Mouse (Mus musculus) kidney, postnatal 0 days (tissue): Measurements from ENCODE around the gene Birc5. TPM values are rescaled to one million over a fixed set of nuclear protein-coding genes. Genes with fewer than 3 reads are reported as not detected.

Source experiments
- ATAC-seq: fragments of 200-750 bp; cut with Nextera tagmentation; replicated peaks from 2 replicates; pipeline ENCODE4 v1.8.0; 2017; ENCODE audit warnings: low read depth, moderate number of reproducible peaks, moderate TSS enrichment, moderate library complexity; ENCODE audit not compliant: low FRiP score
- DNase-seq: peaks from one replicate; pipeline ENCODE4 v3.0.0-alpha.2; 2016; ENCODE audit warnings: low spot score
- H3K27ac ChIP-seq: fragments of 300-500 bp; sonication (generic); 2 replicates; pipeline ENCODE4 v1.5.1; 2014; ENCODE audit warnings: mild to moderate bottlenecking
- H3K27me3 ChIP-seq: fragments of 300-500 bp; sonication (generic); 2 replicates; pipeline ENCODE4 v1.6.1; 2014; ENCODE audit warnings: low read length, mixed read lengths; ENCODE audit not compliant: insufficient read depth
- H3K36me3 ChIP-seq: fragments of 300-500 bp; sonication (generic); 2 replicates; pipeline ENCODE4 v1.6.1; 2014; ENCODE audit warnings: low read length, mixed read lengths; ENCODE audit not compliant: insufficient read depth
- H3K4me1 ChIP-seq: fragments of 300-500 bp; sonication (generic); replicated peaks from 2 replicates; pipeline ENCODE4 v1.6.1; 2014; ENCODE audit warnings: antibody characterized with exemption, low read length, mixed read lengths; ENCODE audit not compliant: insufficient read depth
- H3K4me2 ChIP-seq: fragments of 300-500 bp; sonication (generic); 2 replicates; pipeline ENCODE4 v1.6.1; 2014; ENCODE audit warnings: mild to moderate bottlenecking, low read length, moderate library complexity, mixed read lengths
- H3K4me3 ChIP-seq: fragments of 300-500 bp; sonication (generic); replicated peaks from 2 replicates; pipeline ENCODE4 v1.5.1; 2014; ENCODE audit warnings: low read depth, low read length
- H3K9ac ChIP-seq: fragments of 300-500 bp; sonication (generic); 2 replicates; pipeline ENCODE4 v1.6.1; 2014; ENCODE audit warnings: low read depth, low read length
- H3K9me3 ChIP-seq: fragments of 300-500 bp; sonication (generic); replicated peaks from 2 replicates; pipeline ENCODE4 v1.6.1; 2016; ENCODE audit warnings: low read length, inconsistent platforms, mixed read lengths
- CTCF ChIP-seq: IDR thresholded peaks from 2 replicates; pipeline ENCODE4 v1.5.1; 2016; ENCODE audit warnings: antibody characterized with exemption, low read depth, mild to moderate bottlenecking, moderate library complexity
- WGBS: fragments of 180-500 bp; shearing (Covaris S2); extraction: QIAGEN DNeasy Blood & Tissue Kit; methylation state at CpG from one replicate; pipeline ENCODE4 v1.1.7; 2014; 5-methylcytosine and 5-hydroxymethylcytosine counted together
- polyA plus RNA-seq: library from polyadenylated mRNA; unstranded; fragments of >200 nt; fragmentation: Nextera tagmentation; extraction: Ambion mirVana; gene quantifications from 2 replicates; pipeline ENCODE4 v1.2.1, GENCODE M21; 2015

Gene Birc5
- polyA plus RNA-seq, 1 experiment from 2014 or later: 145 TPM

DNA sequence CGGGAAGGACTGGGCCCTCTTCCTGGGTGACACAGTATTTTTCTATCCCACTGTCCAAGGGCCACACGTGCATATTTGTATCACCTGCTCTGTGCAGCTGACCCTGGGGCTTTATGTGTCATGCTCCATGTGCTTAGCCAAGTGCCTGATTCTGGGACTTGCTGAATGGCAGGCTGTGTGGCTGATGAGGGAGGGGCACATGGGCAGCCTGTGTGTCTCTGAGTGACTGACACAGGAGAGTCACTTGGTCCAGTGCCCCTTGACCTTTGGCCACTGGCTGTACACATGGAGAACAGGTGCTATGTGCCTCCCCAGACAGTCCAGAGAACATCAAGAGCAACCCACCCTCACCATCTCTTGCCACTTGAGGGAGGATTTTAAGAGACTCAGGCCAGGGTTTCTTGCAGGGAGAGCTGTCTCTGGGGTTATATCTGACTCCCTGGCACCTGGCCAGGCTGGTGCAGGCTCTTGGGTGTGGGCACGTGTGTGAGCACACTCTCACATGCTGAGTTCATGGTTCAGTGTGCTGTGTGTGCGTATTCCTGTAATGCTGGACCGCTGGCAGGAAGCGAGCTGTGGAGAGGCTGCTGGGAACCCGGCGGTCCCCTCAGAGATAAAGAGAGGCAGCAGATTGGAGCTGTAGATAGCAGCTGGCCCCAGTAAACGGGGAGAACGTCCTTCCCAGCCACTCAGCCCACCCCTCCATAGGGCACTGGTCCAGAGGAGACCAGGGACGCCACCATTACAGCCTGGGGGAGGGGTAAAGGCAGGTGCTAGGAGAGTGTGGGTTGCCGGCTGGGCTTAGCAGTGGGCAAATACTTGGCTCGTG is 29.1 kb downstream of the Birc5 start:
- no peak for TF ChIP-seq CTCF
- peak; percentile 56 for DNase-seq
- 15% methylated on average over 13 of the region's 13 CpGs for WGBS

DNA sequence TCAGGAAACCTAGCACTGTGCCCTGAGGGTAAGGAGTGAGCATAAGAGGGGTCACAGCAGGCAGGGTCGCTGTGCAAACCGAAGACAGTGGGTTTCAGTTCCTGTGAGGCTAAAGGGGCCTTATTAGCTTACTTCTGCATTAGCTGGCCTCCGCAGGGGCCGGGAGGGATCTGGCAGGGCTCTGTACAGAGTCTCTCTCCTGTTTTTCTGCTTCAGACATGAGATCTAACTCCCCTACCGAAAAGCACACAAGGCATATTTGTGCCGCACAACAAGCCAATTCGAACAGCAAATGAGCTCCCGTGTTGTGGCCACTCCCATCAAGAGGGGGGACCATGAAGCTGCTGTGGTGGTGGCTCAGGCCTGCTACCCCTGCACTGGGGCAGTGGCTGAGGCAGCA is 29.8 kb downstream of the Birc5 start:
- peaks cover 28% of the 10 kb centered on the region for H3K4me1 ChIP-seq
- peak overlapping the region; percentile 35; the same call in 1 of the 2 replicates for H3K9ac ChIP-seq
- H3K27me3 ChIP-seq: no peaks in the 10 kb centered on the region
- H3K36me3 ChIP-seq: no peaks in the 10 kb centered on the region
- peak overlapping the region; percentile 70; the same call in 1 of the 2 replicates for H3K27ac ChIP-seq
- no peak overlapping the region for H3K4me2 ChIP-seq
- no peak for ATAC-seq
- no peak for DNase-seq
- no peaks in the 10 kb centered on the region for H3K9me3 ChIP-seq
- TF ChIP-seq CTCF: no peak
- WGBS: 27% methylated on average over 8 of the region's 8 CpGs
- H3K4me3 ChIP-seq: no peak overlapping the region

More for the DNA sequence above, 29.1 kb downstream of the Birc5 start:
- Histone ChIP-seq H3K36me3 (no peaks in the 10 kb centered on the region), H3K9ac (peak overlapping the region; percentile 35; the same call in 1 of the 2 replicates), H3K4me1 (peaks cover 30% of the 10 kb centered on the region), H3K27me3 (no peaks in the 10 kb centered on the region), H3K4me3 (no peak overlapping the region), H3K9me3 (no peaks in the 10 kb centered on the region), H3K27ac (peak overlapping the region; percentile 70), H3K4me2 (no peak overlapping the region; the same call in 1 of the 2 replicates)
- peak; percentile 61 for ATAC-seq

DNA sequence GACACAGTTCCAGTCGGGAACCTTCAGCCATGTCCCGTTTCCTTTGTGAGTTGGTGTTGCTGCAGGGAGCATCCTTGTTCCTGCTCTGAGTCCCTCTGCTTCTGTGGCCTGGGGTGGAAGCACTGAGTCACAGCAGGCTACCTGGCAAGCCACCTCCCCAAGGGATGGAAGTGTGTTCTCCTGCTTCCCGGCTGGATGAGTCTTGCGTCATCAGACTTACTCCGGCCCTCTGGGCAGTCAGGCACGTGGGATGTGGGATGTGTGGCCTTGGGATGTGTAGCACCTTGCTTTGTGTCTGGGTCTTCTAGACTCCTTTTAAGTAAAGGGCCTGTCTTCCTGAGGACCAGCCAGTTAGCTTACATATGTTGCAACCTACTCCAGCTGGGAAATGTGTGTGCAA is 30.6 kb downstream of the Birc5 start:
- no peak for TF ChIP-seq CTCF
- ATAC-seq: no peak
- Histone ChIP-seq H3K27ac (no peak overlapping the region; the same call in 1 of the 2 replicates), H3K4me2 (no peak overlapping the region), H3K4me3 (no peak overlapping the region), H3K9ac (no peak overlapping the region), H3K27me3 (no peaks in the 10 kb centered on the region), H3K36me3 (no peaks in the 10 kb centered on the region), H3K9me3 (no peaks in the 10 kb centered on the region), H3K4me1 (peaks cover 28% of the 10 kb centered on the region)
- WGBS: 73% methylated on average over 6 of the region's 6 CpGs
- DNase-seq: no peak

DNA sequence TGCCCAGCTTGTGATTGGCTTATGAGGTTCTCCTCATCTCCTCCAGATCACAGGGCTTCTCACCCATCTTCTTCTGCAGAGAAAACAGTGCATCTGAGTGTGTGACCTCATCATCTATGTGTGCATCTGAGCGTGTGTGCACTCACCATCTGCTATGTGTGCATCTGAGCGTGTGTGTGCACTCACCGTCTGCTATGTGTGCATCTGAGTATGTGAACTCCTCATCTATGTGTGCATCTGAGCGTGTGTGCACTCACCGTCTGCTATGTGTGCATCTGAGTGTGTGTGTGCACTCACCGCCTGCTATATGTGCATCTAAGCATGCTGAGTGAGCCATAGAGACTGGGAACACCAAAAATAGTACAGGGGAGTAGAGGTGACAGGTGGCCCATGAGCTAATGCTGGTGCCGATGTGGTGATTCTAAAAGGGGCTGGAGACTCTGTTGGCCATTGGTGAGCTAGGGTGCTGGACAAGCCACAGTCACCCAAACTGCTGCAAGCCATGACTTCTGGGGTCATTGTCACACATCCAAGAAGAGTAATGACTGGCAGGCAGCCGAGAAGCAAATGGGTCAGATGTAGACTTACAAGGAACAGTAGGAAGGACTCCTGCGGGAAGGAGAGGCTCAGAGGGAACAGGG is 31.4 kb downstream of the Birc5 start:
- DNase-seq: no peak
- Histone ChIP-seq H3K36me3 (no peaks in the 10 kb centered on the region), H3K4me1 (peaks cover 28% of the 10 kb centered on the region), H3K27ac (no peak overlapping the region), H3K9ac (no peak overlapping the region), H3K4me3 (no peak overlapping the region), H3K27me3 (no peaks in the 10 kb centered on the region), H3K9me3 (no peaks in the 10 kb centered on the region), H3K4me2 (no peak overlapping the region)
- WGBS: 82% methylated on average over 9 of the region's 9 CpGs
- no peak for TF ChIP-seq CTCF
- no peak for ATAC-seq

DNA sequence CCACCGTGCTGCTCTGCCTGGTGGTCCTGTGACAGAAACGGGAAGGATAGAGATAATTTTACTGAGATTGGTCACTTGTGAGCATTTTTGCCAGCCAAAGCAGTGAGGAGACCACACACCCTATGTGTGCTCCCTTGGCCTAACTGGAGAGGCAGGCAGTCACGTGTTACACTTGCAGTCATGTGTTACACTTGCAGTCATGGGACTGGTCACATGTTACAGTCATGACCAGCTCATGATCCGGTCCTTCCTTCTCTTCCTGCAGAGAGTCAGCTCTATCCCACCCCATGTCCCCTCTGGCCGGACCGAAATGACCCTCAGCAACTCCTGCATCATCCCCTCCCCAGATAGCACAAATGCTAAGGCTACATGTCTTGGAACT is 31.9 kb downstream of the Birc5 start:
- H3K27me3 ChIP-seq: no peaks in the 10 kb centered on the region
- H3K4me3 ChIP-seq: no peak overlapping the region
- no peak for TF ChIP-seq CTCF
- peaks cover 31% of the 10 kb centered on the region for H3K4me1 ChIP-seq
- WGBS: 70% methylated on average over 6 of the region's 6 CpGs
- no peak for DNase-seq
- H3K9ac ChIP-seq: no peak overlapping the region
- H3K27ac ChIP-seq: peak overlapping the region; percentile 67; the same call in 1 of the 2 replicates
- no peak for ATAC-seq
- no peaks in the 10 kb centered on the region for H3K36me3 ChIP-seq
- no peak overlapping the region for H3K4me2 ChIP-seq
- no peaks in the 10 kb centered on the region for H3K9me3 ChIP-seq

DNA sequence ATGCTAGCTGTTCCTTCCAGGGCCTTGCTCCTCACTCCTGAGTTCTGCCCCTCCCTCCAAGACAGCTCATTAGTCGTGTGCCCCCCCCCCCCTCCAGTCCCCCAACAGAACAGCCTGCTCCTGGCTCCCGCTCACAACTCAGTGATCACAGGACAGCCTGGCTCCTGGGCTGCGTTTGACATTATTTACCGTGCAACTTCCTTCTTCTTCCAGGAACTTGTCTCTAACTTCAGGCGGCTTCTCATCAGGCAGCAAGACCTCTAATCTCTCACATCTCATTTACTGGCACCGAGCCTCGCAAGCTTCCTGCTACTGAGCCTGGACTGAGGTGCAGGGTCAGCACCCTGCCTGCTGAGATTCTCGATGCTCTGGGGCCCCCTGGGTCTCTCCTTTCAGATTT is 32.7 kb downstream of the Birc5 start:
- ATAC-seq (peak; percentile 45; the same call in 1 of the 2 replicates), DNase-seq (peak; percentile 83)
- no peaks in the 10 kb centered on the region for H3K9me3 ChIP-seq
- H3K36me3 ChIP-seq: no peaks in the 10 kb centered on the region
- no peaks in the 10 kb centered on the region for H3K27me3 ChIP-seq
- TF ChIP-seq CTCF: peak; percentile 3; the same call in 1 of the 2 replicates
- H3K4me3 ChIP-seq: no peak overlapping the region
- under 1% methylated on average over 8 of the region's 8 CpGs for WGBS
- no peak overlapping the region for H3K4me2 ChIP-seq
- H3K4me1 ChIP-seq: peaks cover 35% of the 10 kb centered on the region
- H3K27ac ChIP-seq: peak overlapping the region; percentile 67
- H3K9ac ChIP-seq: 0 out of 2 replicates have a peak overlapping the region, but pooled peaks have one; percentile 36
